Mouse (Mus musculus) frontal cortex, postnatal 25 days (tissue): ENCODE data around the gene Mxi1.
"Not testable (repeated sequence)": the region's sequence is repeated elsewhere in the genome, so short reads cannot be mapped to it uniquely, and the experiment has no call there.

Experiments used
- DNase-seq, 2 experiments: peaks; one replicate each; pipeline ENCODE4 v3.0.0; 2022; ENCODE audit warnings: low spot score in 2 of 2

The Mxi1 gene

GRCm38 (mm10) chr19:53395805-53396204 lies 85.5 kb downstream of the Mxi1 start:
- not testable (repeated sequence) for DNase-seq

- no peak for DNase-seq
Observed at GRCm38 (mm10) chr19:53397451-53398233, 87.3 kb downstream of the Mxi1 start.

- DNase-seq, result no peak
Observed at GRCm38 (mm10) chr19:53399213-53399612, 88.9 kb downstream of the Mxi1 start.

DNA sequence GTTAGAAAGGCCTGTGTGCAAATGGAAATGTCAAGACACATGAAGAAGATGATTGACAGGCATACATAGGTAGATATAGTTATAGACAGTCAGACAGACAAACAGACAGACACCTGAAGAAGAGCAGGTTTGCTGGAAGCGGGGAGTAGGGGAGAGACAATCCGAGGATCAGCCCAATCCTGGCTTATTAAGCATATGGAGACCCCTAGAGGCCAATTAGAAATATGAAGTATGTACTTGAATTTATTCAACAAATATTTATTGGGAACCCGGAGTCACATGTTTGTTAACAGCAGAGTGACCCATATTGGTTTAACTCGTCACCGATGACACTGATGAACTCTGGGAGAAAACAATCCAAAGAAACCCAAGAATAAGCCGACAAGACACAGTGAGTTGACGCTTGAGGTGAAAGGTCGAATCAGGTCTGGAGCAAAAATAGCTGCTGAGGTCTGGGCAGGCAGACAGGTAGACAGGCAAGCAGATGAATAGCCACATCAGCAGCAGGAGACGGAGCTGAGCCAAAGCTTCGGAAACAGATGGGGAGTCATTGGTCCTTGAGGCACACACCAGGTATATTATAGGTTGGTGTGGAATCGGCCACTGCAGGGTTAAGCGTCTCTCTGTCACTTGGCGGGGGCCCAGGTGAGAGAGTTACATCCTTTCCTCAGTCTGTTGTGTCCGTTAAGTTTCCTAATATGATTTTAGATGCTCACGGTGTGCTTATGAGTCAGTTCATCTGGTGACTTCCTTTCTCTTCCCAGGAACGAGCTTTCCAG lies 90.2 kb downstream of the Mxi1 start:
- DNase-seq, result no peak

GRCm38 (mm10) chr19:53402741-53403432 lies 92.6 kb downstream of the Mxi1 start:
- no peak for DNase-seq

GRCm38 (mm10) chr19:53404219-53404836 lies 94.0 kb downstream of the Mxi1 start:
- DNase-seq, result no peak

GRCm38 (mm10) chr19:53404837-53405356 lies 94.6 kb downstream of the Mxi1 start:
- no peak for DNase-seq

DNA sequence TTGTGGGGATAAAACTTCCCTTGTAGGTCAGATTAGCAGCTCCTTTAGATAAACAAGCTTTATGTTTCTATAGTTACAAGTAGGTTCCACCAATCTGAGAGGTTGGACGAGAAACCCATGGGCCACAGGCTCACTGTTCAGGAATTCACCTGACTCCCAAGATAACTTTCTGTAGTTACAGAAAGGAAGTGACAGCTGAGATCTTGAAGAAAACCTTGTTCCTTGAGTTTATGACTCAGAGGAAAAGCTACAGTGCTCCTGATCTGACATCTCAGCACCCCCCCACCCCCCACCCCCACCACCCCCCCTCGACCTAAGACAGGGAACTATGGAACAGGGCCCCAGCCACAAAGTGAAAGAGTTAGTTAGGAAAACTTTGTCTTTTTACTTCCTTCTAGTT lies 95.5 kb downstream of the Mxi1 start:
- no peak for DNase-seq

DNA sequence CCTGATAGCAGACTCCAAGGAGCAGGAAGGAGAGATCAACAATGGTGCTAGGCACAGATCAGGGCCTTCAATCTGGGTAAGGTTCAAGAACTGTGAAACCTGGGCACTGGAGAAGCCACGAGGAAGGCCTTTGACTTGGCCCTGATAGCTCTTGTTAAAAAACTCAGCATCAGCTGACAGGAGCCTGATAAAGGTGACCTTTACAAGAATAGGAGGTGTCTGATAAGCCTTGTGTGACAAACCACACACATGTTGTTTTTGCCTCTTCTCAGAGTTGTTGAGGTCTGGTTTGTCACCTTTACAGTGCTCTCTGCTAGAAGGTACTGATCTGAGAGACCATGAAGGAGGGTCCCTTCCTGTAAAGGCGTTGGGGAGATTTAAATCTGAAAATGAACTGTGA lies 97.0 kb downstream of the Mxi1 start:
- no peak for DNase-seq

- no peak for DNase-seq
Observed at GRCm38 (mm10) chr19:53408398-53408797, 98.1 kb downstream of the Mxi1 start.

GRCm38 (mm10) chr19:53409663-53410307 lies 99.5 kb downstream of the Mxi1 start:
- no peak for DNase-seq

DNA sequence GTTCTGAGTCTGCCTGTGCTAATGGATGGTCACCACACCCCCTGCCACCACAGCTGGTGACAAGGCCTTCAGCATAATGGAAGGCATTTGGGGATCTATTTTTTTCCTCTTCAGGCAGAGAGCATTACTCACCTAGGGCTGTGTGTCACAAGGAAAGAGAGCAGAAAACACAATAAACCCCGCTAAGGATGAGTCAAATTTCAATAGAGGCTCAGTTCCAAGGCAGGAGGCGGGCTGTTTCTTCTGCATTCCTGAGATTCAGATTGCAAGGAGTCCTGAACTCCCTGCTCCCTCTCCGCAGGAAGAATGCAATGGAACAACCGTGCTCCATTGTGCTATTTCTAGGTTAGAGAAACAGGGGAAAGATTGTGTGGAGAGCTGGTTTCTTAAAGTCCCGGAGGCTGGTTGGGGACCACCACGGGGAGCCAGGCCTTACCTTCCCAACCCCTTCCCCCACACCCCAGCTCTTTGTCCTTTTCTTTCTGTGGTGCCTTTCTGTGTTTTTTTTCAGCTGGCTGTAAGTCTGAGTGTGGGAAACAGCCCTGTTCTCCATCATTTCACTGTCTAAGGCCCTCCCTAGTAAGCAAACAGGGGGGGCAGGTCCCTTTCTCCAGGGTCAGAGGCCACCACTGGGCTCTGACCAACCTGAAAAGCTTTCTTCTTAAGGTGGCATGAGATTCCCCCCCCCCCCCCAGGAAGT lies 102.0 kb downstream of the Mxi1 start:
- DNase-seq, result no peak

GRCm38 (mm10) chr19:53413617-53414380 lies 103.5 kb downstream of the Mxi1 start:
- DNase-seq, result no peak

GRCm38 (mm10) chr19:53414650-53415049 lies 104.3 kb downstream of the Mxi1 start:
- no peak for DNase-seq

DNA sequence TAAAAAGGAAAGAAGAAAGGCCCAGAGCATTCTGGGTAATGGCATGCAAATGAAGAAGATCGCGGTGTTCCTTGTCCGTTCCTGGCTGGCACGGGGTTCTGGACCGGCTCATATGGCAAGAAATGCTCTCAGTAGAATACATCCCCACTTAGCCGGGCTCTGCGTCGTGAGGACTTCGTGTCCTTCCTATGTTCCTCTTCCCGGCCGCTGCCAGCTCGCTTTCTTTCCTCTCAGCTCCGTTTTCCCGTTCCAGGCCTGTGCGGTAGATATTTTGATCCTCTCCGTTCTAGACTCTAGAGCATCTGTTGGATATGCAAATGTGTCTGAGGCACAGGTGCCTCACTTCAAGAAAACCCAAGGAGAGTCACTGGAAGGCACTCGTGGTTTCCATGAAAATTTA lies 104.9 kb downstream of the Mxi1 start:
- no peak for DNase-seq

DNA sequence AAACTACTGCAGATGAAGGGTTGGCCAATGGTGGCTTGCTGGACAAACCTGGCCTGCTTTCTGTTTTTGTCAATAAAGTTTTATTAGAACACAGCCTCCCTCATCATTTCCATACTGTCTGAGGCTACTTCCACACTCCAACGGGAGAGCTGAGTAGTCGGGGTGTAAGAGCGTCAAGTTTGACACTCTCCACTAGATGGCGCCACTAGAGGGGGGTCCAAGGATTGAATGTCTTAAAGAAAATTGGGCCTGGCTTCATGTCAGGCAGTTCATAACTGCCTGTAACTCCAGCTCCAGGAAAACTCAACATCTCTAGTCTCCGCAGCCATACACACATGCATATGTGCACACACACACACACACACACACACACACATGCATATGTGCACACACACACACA lies 109.5 kb downstream of the Mxi1 start:
- no peak for DNase-seq

GRCm38 (mm10) chr19:53420924-53421582 lies 110.7 kb downstream of the Mxi1 start:
- DNase-seq, result no peak

DNA sequence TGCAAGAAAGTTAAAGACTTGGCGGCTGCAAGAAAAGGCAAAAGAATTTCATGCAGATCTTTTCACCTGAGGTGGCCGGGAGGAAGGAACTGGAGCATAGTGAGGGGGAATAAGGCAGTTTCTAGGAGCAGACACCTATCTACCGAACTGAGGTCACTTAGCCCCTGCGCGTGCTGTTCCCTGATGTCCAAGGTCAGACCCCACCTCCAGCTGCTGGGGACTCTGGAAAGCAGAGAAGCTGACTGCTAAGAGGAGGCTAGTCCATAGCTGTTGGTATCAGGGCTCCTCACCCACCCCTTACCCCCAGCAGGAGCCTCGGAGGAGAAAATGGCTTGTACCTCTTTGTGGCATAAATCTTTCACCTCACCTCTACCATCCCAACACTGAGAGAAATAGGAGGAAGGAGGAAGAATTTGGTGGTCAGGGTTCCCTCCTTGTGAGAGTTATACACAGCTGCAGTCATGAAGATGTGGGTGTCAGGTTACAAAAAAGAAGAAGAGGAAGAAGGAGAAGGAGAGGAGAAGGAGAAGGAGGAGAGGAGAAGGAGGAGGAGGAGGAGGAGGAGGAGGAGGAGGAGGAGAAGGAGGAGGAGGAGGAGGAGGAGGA lies 111.4 kb downstream of the Mxi1 start:
- no peak for DNase-seq
